Mouse (Mus musculus): Measurements from ENCODE around the gene Coro1a. TPM values are rescaled to one million over a fixed set of nuclear protein-coding genes. Genes with fewer than 3 reads are reported as not detected.
A peak's percentile ranks its signal among the peaks of the same experiment; 100 is the strongest.

Gene Coro1a
- polyA plus RNA-seq, 1 experiment from 2014 or later = 13.5 TPM

GRCm38 (mm10) chr7:126679683-126680082, 27.9 kb downstream of the Coro1a start:
- no peak for ATAC-seq (replicated peaks; ENCODE audit: insufficient number of reproducible peaks, insufficient read depth, low FRiP score, low read depth)
- 89% methylated on average over 5 of the region's 5 CpGs for WGBS

GRCm38 (mm10) chr7:126678545-126679341, 28.8 kb downstream of the Coro1a start:
- 80% methylated on average over 8 of the region's 8 CpGs for WGBS
- H3K36me3 ChIP-seq = no peaks in the 10 kb centered on the region
- ATAC-seq (replicated peaks; ENCODE audit: insufficient number of reproducible peaks, insufficient read depth, low FRiP score, low read depth) = no peak

More at GRCm38 (mm10) chr7:126679683-126680082, 27.9 kb downstream of the Coro1a start:
- Histone ChIP-seq H3K9ac (no peak overlapping the region), H3K4me3 (no peak overlapping the region), H3K27me3 (no peaks in the 10 kb centered on the region), H3K9me3 (replicated peaks) (no peaks in the 10 kb centered on the region), H3K4me2 (no peak overlapping the region), H3K27ac (no peak overlapping the region), H3K4me1 (replicated peaks) (peaks cover 16% of the 10 kb centered on the region), H3K36me3 (no peaks in the 10 kb centered on the region)

GRCm38 (mm10) chr7:126676631-126677220, 30.9 kb downstream of the Coro1a start:
- peak overlapping the region; percentile 84 for H3K27ac ChIP-seq
- peaks cover 7% of the 10 kb centered on the region for H3K36me3 ChIP-seq
- no peak overlapping the region for H3K4me3 ChIP-seq
- H3K4me2 ChIP-seq = peak overlapping the region; percentile 42; the same call in 1 of the 2 replicates
- H3K9ac ChIP-seq = no peak overlapping the region
- 63% methylated on average over 4 of the region's 4 CpGs for WGBS
- ATAC-seq (replicated peaks; ENCODE audit: insufficient number of reproducible peaks, insufficient read depth, low FRiP score, low read depth) = no peak
- H3K9me3 ChIP-seq (replicated peaks) = no peaks in the 10 kb centered on the region
- H3K4me1 ChIP-seq (replicated peaks) = peaks cover 16% of the 10 kb centered on the region
- no peaks in the 10 kb centered on the region for H3K27me3 ChIP-seq

More at GRCm38 (mm10) chr7:126678545-126679341, 28.8 kb downstream of the Coro1a start:
- Histone ChIP-seq H3K9ac (no peak overlapping the region), H3K9me3 (replicated peaks) (no peaks in the 10 kb centered on the region), H3K27me3 (no peaks in the 10 kb centered on the region), H3K4me3 (no peak overlapping the region), H3K27ac (no peak overlapping the region), H3K4me2 (no peak overlapping the region), H3K4me1 (replicated peaks) (peaks cover 16% of the 10 kb centered on the region)

- H3K9me3 ChIP-seq (replicated peaks) = no peaks in the 10 kb centered on the region
- H3K27ac ChIP-seq = peak within 1 kb of the TSS; percentile 84
- ATAC-seq (replicated peaks; ENCODE audit: insufficient number of reproducible peaks, insufficient read depth, low FRiP score, low read depth) = peak; percentile 75
- H3K4me1 ChIP-seq (replicated peaks) = peaks cover 16% of the 10 kb centered on the region
- peak within 1 kb of the TSS; percentile 16; the same call in 1 of the 2 replicates for H3K4me3 ChIP-seq
- 24% methylated on average over 1 of the region's 1 CpGs for WGBS
- H3K27me3 ChIP-seq = no peaks in the 10 kb centered on the region
- H3K9ac ChIP-seq = no peak within 1 kb of the TSS
- H3K4me2 ChIP-seq = peak within 1 kb of the TSS; percentile 42
- H3K36me3 ChIP-seq = peaks cover 7% of the 10 kb centered on the region
These were observed 31.4 kb downstream of the Coro1a start, which contains the start of gene Sult1a1 for GRCm38 (mm10) chr7:126676207-126676606. TSS of gene Sult1a1 (minus strand) at chr7:126676432.

GRCm38 (mm10) chr7:126675104-126675503, 32.5 kb downstream of the Coro1a start:
- Histone ChIP-seq H3K36me3 (peaks cover 7% of the 10 kb centered on the region), H3K4me2 (0 out of 2 replicates have a peak overlapping the region, but pooled peaks have one; percentile 42), H3K27ac (no peak overlapping the region), H3K4me3 (no peak overlapping the region), H3K9me3 (replicated peaks) (no peaks in the 10 kb centered on the region), H3K9ac (no peak overlapping the region), H3K27me3 (no peaks in the 10 kb centered on the region), H3K4me1 (replicated peaks) (peaks cover 20% of the 10 kb centered on the region)
- WGBS = 89% methylated on average over 8 of the region's 8 CpGs
- no peak for ATAC-seq (replicated peaks; ENCODE audit: insufficient number of reproducible peaks, insufficient read depth, low FRiP score, low read depth)

- Histone ChIP-seq H3K4me2 (no peak overlapping the region), H3K4me3 (no peak overlapping the region), H3K27me3 (no peaks in the 10 kb centered on the region), H3K36me3 (peaks cover 7% of the 10 kb centered on the region), H3K27ac (no peak overlapping the region), H3K9ac (no peak overlapping the region), H3K4me1 (replicated peaks) (peaks cover 20% of the 10 kb centered on the region), H3K9me3 (replicated peaks) (no peaks in the 10 kb centered on the region)
- WGBS = 91% methylated on average over 9 of the region's 9 CpGs
- no peak for ATAC-seq (replicated peaks; ENCODE audit: insufficient number of reproducible peaks, insufficient read depth, low FRiP score, low read depth)
These were observed 35.5 kb downstream of the Coro1a start for GRCm38 (mm10) chr7:126672111-126672510.

GRCm38 (mm10) chr7:126670152-126670551, 37.4 kb downstream of the Coro1a start:
- H3K9me3 ChIP-seq (replicated peaks) = no peaks in the 10 kb centered on the region
- WGBS = 75% methylated on average over 3 of the region's 3 CpGs

GRCm38 (mm10) chr7:126668452-126668851, 39.1 kb downstream of the Coro1a start:
- Histone ChIP-seq H3K4me3 (no peak overlapping the region), H3K27ac (peak overlapping the region; percentile 77), H3K27me3 (no peaks in the 10 kb centered on the region), H3K9me3 (replicated peaks) (no peaks in the 10 kb centered on the region), H3K4me2 (no peak overlapping the region), H3K36me3 (peaks cover 19% of the 10 kb centered on the region), H3K9ac (no peak overlapping the region), H3K4me1 (replicated peaks) (0 out of 2 replicates have a peak, but pooled peaks cover 3% of the 10 kb centered on the region)
- WGBS = 65% methylated on average over 5 of the region's 5 CpGs
- ATAC-seq (replicated peaks; ENCODE audit: insufficient number of reproducible peaks, insufficient read depth, low FRiP score, low read depth) = peak; percentile 62

More at GRCm38 (mm10) chr7:126670152-126670551, 37.4 kb downstream of the Coro1a start:
- Histone ChIP-seq H3K4me1 (replicated peaks) (0 out of 2 replicates have a peak, but pooled peaks cover 3% of the 10 kb centered on the region), H3K4me2 (no peak overlapping the region), H3K27me3 (no peaks in the 10 kb centered on the region), H3K4me3 (no peak overlapping the region), H3K36me3 (peaks cover 14% of the 10 kb centered on the region), H3K9ac (no peak overlapping the region), H3K27ac (no peak overlapping the region)
- no peak for ATAC-seq (replicated peaks; ENCODE audit: insufficient number of reproducible peaks, insufficient read depth, low FRiP score, low read depth)

GRCm38 (mm10) chr7:126667495-126668090, 40.0 kb downstream of the Coro1a start:
- ATAC-seq (replicated peaks; ENCODE audit: insufficient number of reproducible peaks, insufficient read depth, low FRiP score, low read depth) = no peak
- Histone ChIP-seq H3K9ac (no peak overlapping the region), H3K27ac (peak overlapping the region; percentile 77), H3K27me3 (no peaks in the 10 kb centered on the region), H3K9me3 (replicated peaks) (no peaks in the 10 kb centered on the region), H3K4me3 (no peak overlapping the region), H3K4me1 (replicated peaks) (0 out of 2 replicates have a peak, but pooled peaks cover 3% of the 10 kb centered on the region), H3K4me2 (no peak overlapping the region), H3K36me3 (peaks cover 16% of the 10 kb centered on the region)
- 83% methylated on average over 9 of the region's 9 CpGs for WGBS

GRCm38 (mm10) chr7:126665269-126665668, 42.3 kb downstream of the Coro1a start:
- no peak overlapping the region for H3K4me3 ChIP-seq
- 86% methylated on average over 3 of the region's 3 CpGs for WGBS
- ATAC-seq (replicated peaks; ENCODE audit: insufficient number of reproducible peaks, insufficient read depth, low FRiP score, low read depth) = no peak
- peaks cover 16% of the 10 kb centered on the region; the same call in 1 of the 2 replicates for H3K36me3 ChIP-seq
- no peaks in the 10 kb centered on the region for H3K9me3 ChIP-seq (replicated peaks)
- H3K27ac ChIP-seq = no peak overlapping the region
- H3K27me3 ChIP-seq = no peaks in the 10 kb centered on the region
- no peak overlapping the region for H3K4me2 ChIP-seq
- H3K4me1 ChIP-seq (replicated peaks) = 0 out of 2 replicates have a peak, but pooled peaks cover under 1% of the 10 kb centered on the region
- H3K9ac ChIP-seq = no peak overlapping the region

GRCm38 (mm10) chr7:126663646-126664045, 43.9 kb downstream of the Coro1a start:
- peak overlapping the region; percentile 8; the same call in 1 of the 2 replicates for H3K27ac ChIP-seq
- no peaks in the 10 kb centered on the region for H3K4me1 ChIP-seq (replicated peaks)
- H3K4me2 ChIP-seq = no peak overlapping the region
- no peaks in the 10 kb centered on the region for H3K27me3 ChIP-seq
- no peaks in the 10 kb centered on the region for H3K9me3 ChIP-seq (replicated peaks)
- no peak overlapping the region for H3K9ac ChIP-seq
- 66% methylated on average over 8 of the region's 8 CpGs for WGBS
- peaks cover 16% of the 10 kb centered on the region; the same call in 1 of the 2 replicates for H3K36me3 ChIP-seq
- no peak for ATAC-seq (replicated peaks; ENCODE audit: insufficient number of reproducible peaks, insufficient read depth, low FRiP score, low read depth)
- no peak overlapping the region for H3K4me3 ChIP-seq
